Mouse (Mus musculus): ENCODE measurements around the gene Vac14. TPM values are rescaled to one million over a fixed set of nuclear protein-coding genes. Genes with fewer than 3 reads are reported as not detected.

Gene Vac14
- 14.4 and 17.0 TPM in 2 replicates for polyA plus RNA-seq (2012; ENCODE audit: insufficient read depth, insufficient read length, missing spikeins)

DNA sequence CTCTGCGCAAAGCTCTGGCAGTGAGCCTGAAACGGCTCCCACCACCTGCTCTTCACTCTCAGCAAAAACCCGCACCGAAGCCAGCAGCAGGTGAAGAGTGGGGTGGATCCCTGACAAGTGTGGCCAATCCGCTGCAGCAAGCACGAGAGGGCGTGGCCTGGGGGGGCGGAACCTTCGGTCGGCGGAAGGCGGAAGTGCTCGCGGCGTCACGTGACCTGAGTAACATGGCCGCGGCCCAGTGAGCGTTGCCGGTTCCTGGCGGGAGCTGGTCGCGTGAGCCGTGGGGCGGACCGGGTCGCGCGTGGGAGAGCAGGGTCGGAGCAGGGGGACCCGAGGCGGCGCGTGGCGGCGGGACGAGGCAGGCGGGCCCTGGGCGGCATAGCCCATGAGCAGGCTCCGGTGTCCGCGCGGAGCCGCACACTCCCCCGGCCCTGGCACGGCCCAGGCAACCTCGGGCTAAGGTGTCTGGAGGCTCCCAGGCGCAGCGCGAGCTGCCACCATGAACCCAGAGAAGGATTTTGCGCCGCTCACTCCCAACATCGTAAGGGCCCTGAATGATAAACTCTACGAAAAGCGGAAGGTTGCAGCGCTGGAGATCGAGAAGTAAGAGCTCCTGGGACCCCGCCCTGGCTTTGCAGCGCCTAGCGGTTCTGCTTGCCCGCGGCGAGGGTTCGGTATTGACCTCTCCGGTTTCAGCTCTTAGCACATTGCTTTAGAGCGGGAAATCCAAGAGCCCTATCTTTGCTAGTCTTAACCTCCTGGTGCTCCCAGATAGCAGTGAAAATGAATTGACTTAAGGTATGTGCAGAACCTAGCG, at the start of gene Vac14:
TSS of gene Vac14 (plus strand) at position 195 of the 817 bp plus-strand sequence.
- no peak within 1 kb of the TSS for H3K27ac ChIP-seq (replicated peaks; ENCODE audit: low read depth, low read length)
- peak within 1 kb of the TSS; percentile 80 for H3K4me3 ChIP-seq (ENCODE audit: insufficient read depth, low read depth, low read length)
- H3K4me1 ChIP-seq (ENCODE audit: control insufficient read depth, insufficient read depth, insufficient read length, low read length), result 0 out of 2 replicates have a peak, but pooled peaks cover 2% of the 10 kb centered on the region

DNA sequence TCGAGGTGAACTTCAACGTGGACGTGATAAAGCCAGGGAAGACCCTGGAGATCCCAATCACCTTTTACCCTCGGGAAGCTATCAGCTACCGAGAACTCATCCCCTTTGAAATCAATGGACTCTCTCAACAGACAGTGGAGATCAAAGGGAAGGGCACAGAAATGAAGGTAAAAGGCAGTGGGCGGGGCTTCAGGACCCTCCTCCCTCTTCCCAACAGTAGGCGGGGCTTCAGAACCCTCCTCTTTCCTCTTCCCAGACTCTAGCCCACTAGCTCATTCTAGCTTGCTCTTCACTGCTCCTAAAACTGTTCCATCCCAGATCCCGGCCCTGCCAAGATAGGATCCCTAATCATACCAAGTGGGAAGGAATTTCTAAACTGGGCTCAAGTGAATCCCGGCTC, 25.7 kb upstream of the Vac14 start:
- Histone ChIP-seq H3K27ac (replicated peaks; ENCODE audit: low read depth, low read length) (no peak overlapping the region), H3K4me3 (ENCODE audit: insufficient read depth, low read depth, low read length) (no peak overlapping the region), H3K4me1 (ENCODE audit: control insufficient read depth, insufficient read depth, insufficient read length, low read length) (no peaks in the 10 kb centered on the region)

DNA sequence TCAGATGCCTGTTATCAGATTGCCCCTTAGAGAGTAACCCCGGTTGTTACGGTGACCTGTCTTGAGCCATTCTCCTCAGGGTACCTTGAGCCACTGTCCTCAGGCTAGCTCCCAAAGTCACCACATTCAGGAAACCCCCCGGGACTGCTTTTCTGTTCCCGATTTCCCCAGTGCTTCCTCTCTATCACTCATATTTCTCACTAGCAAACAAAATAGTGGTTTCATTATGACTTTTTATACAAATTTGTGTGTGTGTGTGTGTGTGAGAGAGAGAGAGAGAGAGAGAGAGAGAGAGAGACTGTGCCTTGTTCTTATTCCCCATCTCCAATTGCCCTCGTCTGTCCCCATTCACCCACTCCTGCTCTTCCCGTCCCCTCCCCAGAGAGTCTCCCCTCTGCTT, 24.2 kb upstream of the Vac14 start:
- Histone ChIP-seq H3K27ac (replicated peaks; ENCODE audit: low read depth, low read length) (no peak overlapping the region), H3K4me1 (ENCODE audit: control insufficient read depth, insufficient read depth, insufficient read length, low read length) (no peaks in the 10 kb centered on the region), H3K4me3 (ENCODE audit: insufficient read depth, low read depth, low read length) (no peak overlapping the region)

DNA sequence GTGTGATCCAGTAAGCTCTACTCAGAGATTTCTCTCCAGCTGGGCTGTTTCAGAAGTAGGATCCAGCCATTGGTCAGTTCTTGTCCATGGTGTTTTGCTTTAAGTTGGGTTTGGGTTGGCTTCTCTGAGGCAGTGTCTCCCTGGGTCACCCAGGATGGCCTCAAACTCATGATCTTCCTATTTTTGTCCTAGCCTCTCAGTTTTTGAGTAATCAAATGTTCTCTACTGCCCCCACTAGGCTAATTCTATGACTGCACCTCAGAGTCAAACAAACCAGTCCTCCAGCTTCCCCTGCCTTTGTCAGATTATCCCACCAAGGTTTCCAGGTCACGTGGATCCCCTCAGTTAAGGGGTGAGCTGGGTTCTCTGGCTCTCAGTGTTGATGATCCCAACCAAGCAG, 13.8 kb upstream of the Vac14 start:
- H3K4me3 ChIP-seq (ENCODE audit: insufficient read depth, low read depth, low read length), result no peak overlapping the region
- H3K27ac ChIP-seq (replicated peaks; ENCODE audit: low read depth, low read length), result no peak overlapping the region
- H3K4me1 ChIP-seq (ENCODE audit: control insufficient read depth, insufficient read depth, insufficient read length, low read length), result no peaks in the 10 kb centered on the region

DNA sequence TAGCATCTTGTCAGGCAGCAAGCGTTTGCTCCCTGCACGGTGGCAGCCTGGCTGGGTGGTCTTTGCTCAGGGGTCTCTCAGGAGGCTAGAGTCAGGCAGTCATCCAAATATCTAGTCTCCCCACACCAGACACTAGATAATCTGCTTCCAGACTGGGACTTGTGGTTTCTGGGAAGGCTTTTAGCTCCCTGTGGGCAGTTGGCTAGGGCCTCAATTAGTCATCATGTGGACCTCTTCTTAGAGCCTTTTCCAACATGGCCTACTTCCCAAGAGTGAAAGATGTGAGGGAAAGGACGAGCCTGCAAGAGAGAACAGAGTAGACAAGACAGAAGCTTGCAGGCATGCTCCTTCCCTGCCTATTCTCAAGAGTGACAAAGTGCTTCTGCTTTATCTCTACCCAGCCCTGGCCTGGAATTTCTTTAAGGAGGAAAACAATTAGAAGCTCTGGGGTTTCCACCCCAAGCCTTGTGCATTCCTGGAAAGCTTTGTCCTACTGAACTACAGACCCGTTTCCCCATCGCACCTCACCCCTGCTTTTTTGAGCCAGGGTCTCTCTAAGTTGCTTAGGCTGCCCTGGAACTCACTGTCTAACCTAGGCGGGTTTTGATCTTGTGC, 12.9 kb upstream of the Vac14 start:
- Histone ChIP-seq H3K4me1 (ENCODE audit: control insufficient read depth, insufficient read depth, insufficient read length, low read length) (no peaks in the 10 kb centered on the region), H3K27ac (replicated peaks; ENCODE audit: low read depth, low read length) (no peak overlapping the region), H3K4me3 (ENCODE audit: insufficient read depth, low read depth, low read length) (no peak overlapping the region)

DNA sequence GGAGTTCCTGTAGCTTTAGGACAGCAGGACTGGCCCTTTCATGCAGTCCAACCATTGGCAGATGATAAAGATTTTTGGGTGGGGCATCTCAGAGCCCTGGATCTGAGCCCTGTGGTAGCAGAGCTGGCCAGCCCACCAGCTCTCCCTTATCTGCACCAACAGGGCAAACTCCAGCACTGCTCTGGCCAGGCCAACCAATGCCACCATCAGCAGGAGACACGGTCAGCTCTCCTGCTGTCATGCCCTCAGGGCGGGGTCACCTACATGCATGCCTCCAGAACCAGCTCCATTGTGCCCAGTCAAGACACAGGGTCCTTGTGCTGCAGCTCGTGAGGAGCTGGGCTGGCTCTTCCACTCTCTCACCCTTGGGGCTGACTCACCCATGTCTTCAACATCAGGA, 2.7 kb upstream of the Vac14 start:
- no peak overlapping the region for H3K4me3 ChIP-seq (ENCODE audit: insufficient read depth, low read depth, low read length)
- H3K4me1 ChIP-seq (ENCODE audit: control insufficient read depth, insufficient read depth, insufficient read length, low read length), result 0 out of 2 replicates have a peak, but pooled peaks cover 2% of the 10 kb centered on the region
- H3K27ac ChIP-seq (replicated peaks; ENCODE audit: low read depth, low read length), result no peak overlapping the region

DNA sequence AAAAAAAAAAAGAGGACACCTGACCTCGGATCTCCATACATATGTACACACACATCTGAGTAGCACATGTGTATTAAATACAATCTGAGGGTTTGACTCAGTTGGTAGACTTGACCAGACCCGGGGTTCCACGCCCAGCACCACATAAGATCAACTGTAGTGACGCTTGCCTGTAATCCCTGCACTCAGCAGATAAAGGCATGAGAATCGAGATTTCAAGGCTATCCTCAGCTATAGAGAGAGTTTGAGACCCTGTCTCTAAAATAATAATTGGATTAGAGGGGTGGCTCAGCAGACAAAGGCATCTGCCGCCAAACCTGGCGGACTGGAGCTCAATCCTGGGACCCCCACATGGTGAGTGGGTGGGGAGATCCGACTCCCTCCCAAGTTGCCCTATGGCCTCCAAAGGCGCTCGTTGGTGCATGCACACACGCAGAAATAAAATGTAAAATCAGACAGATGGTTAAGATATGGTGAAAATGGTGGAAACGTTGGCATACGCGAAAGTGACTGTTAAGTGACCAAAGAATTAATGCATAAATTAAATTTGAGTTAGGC, 505 bp upstream of the Vac14 start:
- Histone ChIP-seq H3K4me3 (ENCODE audit: insufficient read depth, low read depth, low read length) (peak overlapping the region; percentile 80), H3K4me1 (ENCODE audit: control insufficient read depth, insufficient read depth, insufficient read length, low read length) (0 out of 2 replicates have a peak, but pooled peaks cover 2% of the 10 kb centered on the region), H3K27ac (replicated peaks; ENCODE audit: low read depth, low read length) (no peak overlapping the region)

DNA sequence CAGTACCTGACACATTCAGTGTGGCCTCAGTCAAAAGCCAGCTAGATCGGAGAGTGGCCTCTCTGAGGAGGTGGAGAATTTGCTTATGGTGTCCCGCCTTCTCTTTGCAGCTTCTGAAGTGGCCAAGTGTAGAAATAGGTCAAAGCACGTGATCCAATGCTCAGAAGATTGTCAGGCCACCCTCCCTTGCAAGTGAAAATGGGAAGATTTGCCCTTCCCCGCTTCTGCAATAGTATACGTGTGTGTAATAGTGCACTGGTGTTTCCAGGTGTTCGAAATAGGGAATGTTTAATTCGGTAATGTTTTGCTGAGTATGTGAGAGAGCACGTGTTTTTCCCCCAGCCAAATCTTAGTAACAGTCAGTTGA, 806 bp downstream of the Vac14 start:
- Histone ChIP-seq H3K4me3 (ENCODE audit: insufficient read depth, low read depth, low read length) (peak overlapping the region; percentile 80), H3K4me1 (ENCODE audit: control insufficient read depth, insufficient read depth, insufficient read length, low read length) (0 out of 2 replicates have a peak, but pooled peaks cover 2% of the 10 kb centered on the region), H3K27ac (replicated peaks; ENCODE audit: low read depth, low read length) (no peak overlapping the region)

DNA sequence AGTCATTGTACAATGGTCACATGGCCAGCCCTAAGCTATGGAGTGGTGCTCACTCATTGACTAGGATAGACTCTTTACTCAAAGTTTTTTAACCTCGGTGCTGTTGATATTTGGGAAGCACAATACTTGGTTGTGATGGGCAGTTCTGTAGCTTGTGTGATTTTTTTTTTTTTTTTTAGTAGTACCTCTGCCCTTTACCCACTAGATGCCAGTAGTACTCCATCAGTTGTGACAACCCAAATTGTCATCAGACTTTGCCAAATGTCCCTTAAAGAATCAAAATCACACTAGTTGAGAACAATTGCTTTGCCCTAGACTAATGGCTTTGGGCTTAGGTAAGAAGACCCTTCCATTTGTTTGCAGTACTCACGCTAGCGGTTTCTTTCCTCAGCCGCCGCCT, 1.5 kb downstream of the Vac14 start:
- H3K4me3 ChIP-seq (ENCODE audit: insufficient read depth, low read depth, low read length), result peak overlapping the region; percentile 80

DNA sequence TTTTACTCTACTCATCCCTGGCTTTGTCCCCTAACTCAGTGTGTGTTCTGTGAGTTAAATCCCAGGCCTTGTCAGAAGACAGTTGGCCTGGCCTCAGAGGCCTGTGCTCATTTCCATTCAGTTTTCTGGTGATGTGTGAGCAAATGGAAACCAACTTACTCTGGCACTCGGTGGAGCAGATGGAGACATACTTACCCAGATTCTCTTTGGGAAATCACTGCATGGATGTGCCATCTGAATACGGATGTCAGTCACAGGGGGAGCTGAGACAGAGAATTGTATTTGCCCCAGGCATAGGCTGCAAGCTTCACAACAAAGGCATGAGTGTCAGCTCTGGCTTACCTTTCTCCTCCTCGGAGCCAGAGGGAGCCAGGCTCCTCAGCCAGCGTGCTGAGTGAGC, 8.0 kb downstream of the Vac14 start:
- Histone ChIP-seq H3K4me3 (ENCODE audit: insufficient read depth, low read depth, low read length) (no peak overlapping the region), H3K4me1 (ENCODE audit: control insufficient read depth, insufficient read depth, insufficient read length, low read length) (peaks cover 2% of the 10 kb centered on the region; the same call in 1 of the 2 replicates)

More for the DNA sequence above, 1.5 kb downstream of the Vac14 start:
- Histone ChIP-seq H3K4me1 (ENCODE audit: control insufficient read depth, insufficient read depth, insufficient read length, low read length) (0 out of 2 replicates have a peak, but pooled peaks cover 2% of the 10 kb centered on the region), H3K27ac (replicated peaks; ENCODE audit: low read depth, low read length) (no peak overlapping the region)

DNA sequence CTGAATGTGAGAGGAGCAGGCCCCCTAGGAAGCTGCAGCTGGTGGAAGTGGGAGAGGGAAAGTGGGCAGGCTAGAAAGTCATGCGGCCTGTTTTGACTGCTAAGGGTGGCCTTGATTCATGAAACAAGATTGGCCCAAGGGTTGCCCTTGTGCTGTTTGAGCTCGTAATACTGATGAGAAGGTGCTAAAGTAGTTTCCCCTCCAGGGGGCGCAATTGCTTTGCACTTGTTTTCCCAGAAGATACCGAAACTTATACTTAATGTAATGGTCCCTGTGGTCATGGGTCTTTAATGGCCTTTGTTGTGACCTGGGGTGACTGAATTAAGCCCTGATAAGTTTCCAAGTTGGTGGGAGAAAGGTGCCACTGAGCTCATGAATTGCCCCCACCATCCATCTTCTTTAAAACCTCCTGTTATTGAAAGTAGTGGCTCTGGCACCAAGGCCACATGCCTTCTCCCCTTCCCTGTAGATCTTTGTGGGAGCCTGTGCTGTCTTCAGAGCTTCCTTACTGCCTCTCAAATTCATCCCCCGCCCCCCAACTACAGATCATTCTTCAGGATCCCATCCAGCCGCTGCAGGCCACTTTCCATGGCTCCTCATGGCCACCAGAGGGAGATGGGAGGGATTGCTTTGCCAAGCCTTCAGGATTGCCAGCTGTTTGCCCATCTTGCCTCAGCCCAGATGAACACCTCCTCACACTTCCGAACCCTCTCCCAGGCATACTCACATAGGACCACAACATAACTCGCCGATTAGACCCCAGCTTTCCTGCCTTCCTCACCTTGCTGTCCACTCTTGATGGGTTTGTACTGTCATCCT, 11.1 kb downstream of the Vac14 start:
- Histone ChIP-seq H3K4me1 (ENCODE audit: control insufficient read depth, insufficient read depth, insufficient read length, low read length) (peaks cover 2% of the 10 kb centered on the region), H3K4me3 (ENCODE audit: insufficient read depth, low read depth, low read length) (no peak overlapping the region), H3K27ac (replicated peaks; ENCODE audit: low read depth, low read length) (no peak overlapping the region)

More for the DNA sequence above, 8.0 kb downstream of the Vac14 start:
- no peak overlapping the region for H3K27ac ChIP-seq (replicated peaks; ENCODE audit: low read depth, low read length)

DNA sequence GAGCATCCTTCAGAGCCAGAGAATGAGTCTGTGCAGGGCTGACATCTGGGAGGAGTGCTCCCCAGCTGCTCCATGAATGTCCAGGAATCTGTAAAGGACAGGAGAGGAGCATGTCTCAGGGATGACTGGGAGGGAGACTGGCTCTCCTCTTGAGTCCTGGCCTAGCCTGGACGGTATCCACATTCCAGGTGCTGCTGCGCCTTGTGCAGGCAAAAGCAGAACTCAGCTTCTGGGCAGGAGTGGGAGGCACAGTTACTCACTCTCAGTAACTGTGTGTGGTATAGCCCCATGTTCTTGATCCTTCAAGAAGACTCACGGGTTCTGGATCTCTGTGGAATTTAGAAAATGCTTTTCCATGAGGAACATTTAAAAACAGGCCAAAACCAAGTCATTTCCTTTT, 11.7 kb downstream of the Vac14 start:
- no peak overlapping the region for H3K27ac ChIP-seq (replicated peaks; ENCODE audit: low read depth, low read length)
- peaks cover 2% of the 10 kb centered on the region for H3K4me1 ChIP-seq (ENCODE audit: control insufficient read depth, insufficient read depth, insufficient read length, low read length)
- no peak overlapping the region for H3K4me3 ChIP-seq (ENCODE audit: insufficient read depth, low read depth, low read length)

DNA sequence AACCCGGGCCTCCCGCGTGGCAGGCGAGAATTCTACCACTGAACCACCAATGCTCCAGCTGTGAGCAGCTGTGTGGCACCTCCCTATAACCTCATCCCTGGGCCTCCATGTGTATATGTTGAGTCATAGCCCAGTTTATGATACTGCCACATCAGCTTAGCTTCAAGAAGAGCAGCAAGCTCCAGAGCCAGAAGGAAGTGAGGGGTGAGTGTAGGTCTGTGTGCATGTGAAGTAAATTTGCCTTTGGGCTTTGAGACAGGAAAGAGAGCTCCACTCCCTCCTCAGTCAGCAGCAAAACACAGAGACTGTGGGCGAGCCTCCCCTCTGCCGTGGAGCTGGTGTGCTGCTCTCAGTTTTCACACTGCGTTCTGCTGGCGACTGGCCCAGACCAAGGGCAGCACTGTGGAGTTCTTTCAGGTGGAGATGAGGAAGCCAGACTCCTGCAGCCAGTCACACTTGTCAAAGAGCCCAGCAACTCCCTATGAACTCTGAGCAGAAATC, 12.2 kb downstream of the Vac14 start:
- no peak overlapping the region for H3K4me3 ChIP-seq (ENCODE audit: insufficient read depth, low read depth, low read length)
- peaks cover 2% of the 10 kb centered on the region for H3K4me1 ChIP-seq (ENCODE audit: control insufficient read depth, insufficient read depth, insufficient read length, low read length)
- no peak overlapping the region for H3K27ac ChIP-seq (replicated peaks; ENCODE audit: low read depth, low read length)

DNA sequence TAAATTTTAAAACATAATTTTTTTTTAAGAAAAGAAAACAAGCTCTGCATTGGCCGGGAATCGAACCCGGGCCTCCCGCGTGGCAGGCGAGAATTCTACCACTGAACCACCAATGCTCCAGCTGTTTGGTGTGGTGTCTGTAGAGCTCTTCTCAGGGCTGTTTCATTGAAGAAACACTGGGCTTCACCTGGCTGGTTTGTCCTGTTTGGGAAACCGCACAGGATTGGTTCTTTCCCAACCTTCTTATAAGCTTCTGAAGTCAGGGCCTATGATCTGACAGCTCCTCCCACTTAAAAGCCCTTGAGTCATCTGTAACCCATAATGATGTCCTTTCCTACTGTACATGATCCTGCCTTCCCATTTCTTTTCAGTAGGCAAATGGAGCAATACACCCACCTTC, 12.8 kb downstream of the Vac14 start:
- Histone ChIP-seq H3K4me3 (ENCODE audit: insufficient read depth, low read depth, low read length) (no peak overlapping the region), H3K27ac (replicated peaks; ENCODE audit: low read depth, low read length) (no peak overlapping the region), H3K4me1 (ENCODE audit: control insufficient read depth, insufficient read depth, insufficient read length, low read length) (peaks cover 2% of the 10 kb centered on the region)

DNA sequence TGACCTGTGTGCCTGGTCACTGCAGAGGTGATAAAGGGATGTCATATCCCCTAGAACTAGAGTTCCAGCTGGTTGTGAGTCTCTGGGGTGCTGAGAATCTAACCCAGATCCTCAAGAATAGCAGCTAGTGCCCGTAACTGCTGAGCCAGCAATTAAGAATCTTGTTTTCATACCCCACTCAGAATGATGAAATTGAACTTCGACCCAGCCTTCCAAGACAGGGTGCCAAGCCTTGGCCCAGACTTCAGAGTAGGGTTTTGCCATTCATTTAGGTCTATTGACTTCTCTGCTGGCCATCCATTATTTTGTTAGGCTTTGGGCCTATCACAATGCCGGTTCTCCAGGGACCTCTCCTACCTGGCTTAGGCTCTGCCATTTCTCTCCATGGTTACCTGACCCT, 15.4 kb downstream of the Vac14 start:
- H3K27ac ChIP-seq (replicated peaks; ENCODE audit: low read depth, low read length), result no peak overlapping the region
- no peak overlapping the region for H3K4me3 ChIP-seq (ENCODE audit: insufficient read depth, low read depth, low read length)
- peaks cover 2% of the 10 kb centered on the region for H3K4me1 ChIP-seq (ENCODE audit: control insufficient read depth, insufficient read depth, insufficient read length, low read length)

Measured in brown adipose tissue, adult 24 weeks (tissue).